Mouse (Mus musculus) neural tube, embryonic 13.5 days (tissue): ENCODE measurements at regions not wholly inside any gene's neighbourhood (a gene's known extent, or its start where the extent isn't known, plus 50 kb on each side); places are given as distances from the start of the nearest gene placed in this dataset.

Experiments
- ATAC-seq: fragments of 200-750 bp; cut with Nextera tagmentation; 2 replicates; pipeline ENCODE4 v1.8.0; 2017; ENCODE audit warnings: low read depth, mild to moderate bottlenecking, moderate TSS enrichment, moderate library complexity
- H3K27ac ChIP-seq: fragments of 300-500 bp; sonication (generic); replicated peaks from 2 replicates; pipeline ENCODE4 v1.5.1; 2015; ENCODE audit warnings: moderate library complexity, mild to moderate bottlenecking, inconsistent platforms
- H3K27me3 ChIP-seq: fragments of 300-500 bp; sonication (generic); 2 replicates; pipeline ENCODE4 v1.6.1; 2015; ENCODE audit warnings: mild to moderate bottlenecking, inconsistent platforms
- H3K36me3 ChIP-seq: fragments of 300-500 bp; sonication (generic); 2 replicates; pipeline ENCODE4 v1.6.1; 2015; ENCODE audit warnings: mild to moderate bottlenecking, inconsistent platforms
- H3K4me1 ChIP-seq: fragments of 300-500 bp; sonication (generic); replicated peaks from 2 replicates; pipeline ENCODE4 v1.6.1; 2015; ENCODE audit warnings: inconsistent platforms
- H3K4me2 ChIP-seq: fragments of 300-500 bp; sonication (generic); 2 replicates; pipeline ENCODE4 v1.6.1; 2015; ENCODE audit warnings: inconsistent platforms, mild to moderate bottlenecking, moderate library complexity
- H3K4me3 ChIP-seq: fragments of 300-500 bp; sonication (generic); 2 replicates; pipeline ENCODE4 v1.5.1; 2015; ENCODE audit warnings: mild to moderate bottlenecking, inconsistent platforms
- H3K9ac ChIP-seq: fragments of 300-500 bp; sonication (generic); 2 replicates; pipeline ENCODE4 v1.6.1; 2015; ENCODE audit warnings: moderate library complexity, mild to moderate bottlenecking, inconsistent platforms
- H3K9me3 ChIP-seq: fragments of 300-500 bp; sonication (generic); 2 replicates; pipeline ENCODE4 v1.6.1; 2016; ENCODE audit warnings: inconsistent platforms
- WGBS: fragments of 180-500 bp; shearing (Covaris S2); methylation state at CpG from one replicate; pipeline ENCODE4 v1.1.7; 2015; 5-methylcytosine and 5-hydroxymethylcytosine counted together

DNA sequence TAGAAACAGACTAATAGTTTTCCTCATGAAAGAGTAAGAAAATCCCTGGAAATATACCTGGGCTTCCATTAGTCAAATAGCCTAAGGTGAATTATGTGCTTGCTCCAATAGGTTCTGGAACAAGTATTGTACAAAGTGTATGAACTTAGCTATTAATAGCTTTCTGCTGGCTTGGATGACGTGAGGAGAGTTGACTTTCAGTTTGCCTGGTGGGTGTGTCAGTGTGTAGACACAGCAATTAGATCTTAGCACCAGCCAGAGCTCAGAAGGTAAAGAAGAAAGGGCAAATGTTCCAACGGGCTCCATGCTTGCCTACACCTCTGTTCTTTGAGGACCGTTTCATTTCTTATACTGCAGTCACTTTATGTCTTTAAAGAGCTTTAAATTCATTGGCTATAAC lies 654.8 kb upstream of the Mef2c start:
- Histone ChIP-seq H3K4me3 (no peak overlapping the region), H3K9me3 (no peaks in the 10 kb centered on the region), H3K27ac (no peak overlapping the region), H3K9ac (no peak overlapping the region), H3K36me3 (no peaks in the 10 kb centered on the region), H3K4me2 (no peak overlapping the region), H3K4me1 (no peaks in the 10 kb centered on the region), H3K27me3 (no peaks in the 10 kb centered on the region)
- ATAC-seq, result no peak
- 78% methylated on average over 3 of the region's 3 CpGs for WGBS

- no peaks in the 10 kb centered on the region for H3K27me3 ChIP-seq
- no peak overlapping the region for H3K9ac ChIP-seq
- 0 out of 2 replicates have a peak, but pooled peaks have one; percentile 53 for ATAC-seq
- H3K4me1 ChIP-seq, result no peaks in the 10 kb centered on the region
- H3K4me2 ChIP-seq, result no peak overlapping the region
- H3K4me3 ChIP-seq, result no peak overlapping the region
- no peak overlapping the region for H3K27ac ChIP-seq
- no peaks in the 10 kb centered on the region for H3K9me3 ChIP-seq
- H3K36me3 ChIP-seq, result no peaks in the 10 kb centered on the region
These were observed 634.0 kb upstream of the Mef2c start for GRCm38 (mm10) chr13:82869869-82870268.

DNA sequence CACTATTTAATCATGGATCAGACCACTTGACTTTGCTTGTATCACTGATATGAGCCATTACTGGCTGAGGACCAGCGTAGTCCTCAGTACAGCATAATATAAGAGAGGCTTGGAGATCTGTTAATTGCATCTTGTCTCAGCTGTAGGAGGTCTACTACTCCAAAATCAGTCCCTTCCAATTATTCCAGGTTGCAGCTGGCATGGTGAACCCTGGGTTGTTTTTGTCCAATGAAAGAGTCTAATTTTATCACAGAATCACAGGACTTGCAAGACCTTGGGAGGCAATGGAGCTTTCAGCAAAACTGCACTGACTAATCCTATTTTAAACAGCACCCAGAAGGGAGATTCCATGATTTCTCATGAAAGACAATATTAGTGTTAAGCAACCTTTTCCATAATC lies 629.7 kb upstream of the Mef2c start:
- H3K4me1 ChIP-seq, result no peaks in the 10 kb centered on the region
- ATAC-seq, result no peak
- H3K27ac ChIP-seq, result no peak overlapping the region
- no peak overlapping the region for H3K9ac ChIP-seq
- no peak overlapping the region for H3K4me2 ChIP-seq
- H3K9me3 ChIP-seq, result no peaks in the 10 kb centered on the region
- no peaks in the 10 kb centered on the region for H3K36me3 ChIP-seq
- no peak overlapping the region for H3K4me3 ChIP-seq
- WGBS, result 90% methylated on average over 1 of the region's 1 CpGs
- no peaks in the 10 kb centered on the region for H3K27me3 ChIP-seq

DNA sequence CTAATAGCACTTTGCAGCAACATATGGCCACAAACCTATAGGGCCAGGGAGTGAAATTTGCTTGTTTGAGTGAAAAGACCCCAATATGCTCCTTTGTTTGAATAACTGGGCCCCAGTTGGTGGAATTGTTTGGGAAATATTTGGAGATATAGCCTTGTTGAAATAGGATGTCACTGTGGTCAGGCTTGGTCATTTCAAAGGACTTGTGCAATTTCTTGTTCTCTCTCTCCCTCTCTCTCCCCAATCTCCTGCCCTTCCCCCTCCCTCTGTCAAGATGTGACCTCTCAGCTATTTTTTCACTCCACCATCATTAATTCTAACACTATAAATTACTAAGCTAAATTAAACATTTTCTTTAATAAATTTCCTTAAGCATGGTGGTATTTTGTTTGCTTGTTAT lies 620.5 kb upstream of the Mef2c start:
- Histone ChIP-seq H3K9ac (no peak overlapping the region), H3K9me3 (no peaks in the 10 kb centered on the region), H3K4me1 (no peaks in the 10 kb centered on the region), H3K4me3 (no peak overlapping the region), H3K27me3 (no peaks in the 10 kb centered on the region), H3K27ac (no peak overlapping the region), H3K4me2 (no peak overlapping the region), H3K36me3 (no peaks in the 10 kb centered on the region)
- ATAC-seq, result no peak

DNA sequence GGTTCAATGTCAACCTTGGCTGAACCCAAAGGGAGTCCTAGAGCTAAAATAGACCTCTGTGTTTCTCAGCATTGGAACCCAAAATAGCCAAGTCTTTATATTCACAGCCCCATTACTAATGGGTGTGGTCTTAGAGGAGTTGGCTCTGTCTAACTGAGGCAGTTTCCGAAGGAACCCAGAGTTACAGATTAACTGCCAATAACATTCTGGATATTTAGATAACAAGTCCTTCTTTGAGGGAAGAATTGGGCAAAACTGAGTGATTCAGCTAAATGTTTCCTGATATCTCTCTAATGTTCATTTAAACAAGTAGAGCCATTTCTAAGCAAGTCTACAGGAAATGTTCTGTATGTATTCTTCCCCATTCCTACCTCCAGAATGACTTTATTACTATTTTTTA lies 615.1 kb upstream of the Mef2c start:
- no peak overlapping the region for H3K4me3 ChIP-seq
- no peaks in the 10 kb centered on the region for H3K27me3 ChIP-seq
- no peaks in the 10 kb centered on the region for H3K4me1 ChIP-seq
- H3K4me2 ChIP-seq, result no peak overlapping the region
- H3K9ac ChIP-seq, result no peak overlapping the region
- H3K36me3 ChIP-seq, result no peaks in the 10 kb centered on the region
- ATAC-seq, result no peak
- H3K27ac ChIP-seq, result no peak overlapping the region
- H3K9me3 ChIP-seq, result no peaks in the 10 kb centered on the region
- 93% methylated on average over 1 of the region's 1 CpGs for WGBS

DNA sequence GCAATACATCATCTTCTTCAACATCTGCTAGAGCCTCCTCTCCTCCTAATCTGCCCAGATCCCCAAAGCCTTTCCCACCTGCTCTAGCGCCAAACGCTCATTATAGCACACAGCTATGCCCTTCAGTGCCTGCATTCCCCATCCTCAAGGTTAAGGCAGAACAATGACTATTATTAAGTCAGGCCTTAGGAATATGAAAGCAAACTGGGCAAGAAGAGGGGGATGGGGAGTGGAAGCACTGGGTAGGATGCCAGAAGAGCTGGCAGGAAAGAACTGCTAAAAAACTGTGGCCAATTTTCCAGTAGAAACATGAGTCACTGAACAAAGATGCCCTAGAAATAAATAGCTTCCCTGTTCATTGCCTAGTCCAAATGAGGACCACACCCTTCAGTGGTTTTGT lies 611.1 kb upstream of the Mef2c start:
- 79% methylated on average over 2 of the region's 2 CpGs for WGBS
- no peak for ATAC-seq
- Histone ChIP-seq H3K36me3 (no peaks in the 10 kb centered on the region), H3K27ac (no peak overlapping the region), H3K9me3 (no peaks in the 10 kb centered on the region), H3K4me3 (no peak overlapping the region), H3K9ac (no peak overlapping the region), H3K27me3 (no peaks in the 10 kb centered on the region), H3K4me2 (no peak overlapping the region), H3K4me1 (no peaks in the 10 kb centered on the region)

- Histone ChIP-seq H3K27me3 (no peaks in the 10 kb centered on the region), H3K4me1 (0 out of 2 replicates have a peak, but pooled peaks cover 3% of the 10 kb centered on the region), H3K36me3 (no peaks in the 10 kb centered on the region), H3K9ac (no peak overlapping the region), H3K9me3 (no peaks in the 10 kb centered on the region), H3K4me2 (no peak overlapping the region), H3K27ac (no peak overlapping the region), H3K4me3 (no peak overlapping the region)
- 56% methylated on average over 4 of the region's 4 CpGs for WGBS
- no peak for ATAC-seq
These were observed 604.1 kb upstream of the Mef2c start for GRCm38 (mm10) chr13:82899686-82900085.

DNA sequence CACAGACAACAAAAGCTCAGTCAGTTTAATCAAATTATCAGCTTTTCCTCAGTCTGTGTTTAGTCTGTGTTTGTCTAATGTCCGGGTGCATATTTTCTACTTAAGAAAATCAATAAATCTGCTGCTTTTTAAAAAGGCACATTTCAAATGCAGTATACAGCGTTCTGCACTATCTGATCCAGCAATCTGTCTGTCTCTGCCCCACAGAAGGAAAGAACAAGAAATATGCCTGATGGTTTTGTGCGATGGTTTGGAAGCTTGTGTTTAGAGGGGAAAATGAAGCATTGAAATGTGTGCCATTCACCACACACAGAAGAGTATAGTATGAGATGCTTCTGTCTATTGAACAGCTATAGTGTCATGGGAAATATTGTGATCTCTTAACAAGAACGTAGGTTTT lies 601.7 kb upstream of the Mef2c start:
- WGBS, result 77% methylated on average over 4 of the region's 4 CpGs
- H3K36me3 ChIP-seq, result no peaks in the 10 kb centered on the region

GRCm38 (mm10) chr13:82903637-82904036 lies 600.2 kb upstream of the Mef2c start:
- Histone ChIP-seq H3K4me3 (no peak overlapping the region), H3K9me3 (no peaks in the 10 kb centered on the region), H3K9ac (no peak overlapping the region), H3K27ac (no peak overlapping the region), H3K36me3 (no peaks in the 10 kb centered on the region), H3K4me1 (0 out of 2 replicates have a peak, but pooled peaks cover 3% of the 10 kb centered on the region), H3K27me3 (no peaks in the 10 kb centered on the region), H3K4me2 (no peak overlapping the region)
- ATAC-seq, result no peak

More for the DNA sequence above, 601.7 kb upstream of the Mef2c start:
- ATAC-seq, result no peak
- H3K9me3 ChIP-seq, result no peaks in the 10 kb centered on the region
- H3K4me2 ChIP-seq, result no peak overlapping the region
- no peaks in the 10 kb centered on the region for H3K27me3 ChIP-seq
- H3K4me1 ChIP-seq, result 0 out of 2 replicates have a peak, but pooled peaks cover 3% of the 10 kb centered on the region
- H3K27ac ChIP-seq, result no peak overlapping the region
- H3K4me3 ChIP-seq, result no peak overlapping the region
- no peak overlapping the region for H3K9ac ChIP-seq

DNA sequence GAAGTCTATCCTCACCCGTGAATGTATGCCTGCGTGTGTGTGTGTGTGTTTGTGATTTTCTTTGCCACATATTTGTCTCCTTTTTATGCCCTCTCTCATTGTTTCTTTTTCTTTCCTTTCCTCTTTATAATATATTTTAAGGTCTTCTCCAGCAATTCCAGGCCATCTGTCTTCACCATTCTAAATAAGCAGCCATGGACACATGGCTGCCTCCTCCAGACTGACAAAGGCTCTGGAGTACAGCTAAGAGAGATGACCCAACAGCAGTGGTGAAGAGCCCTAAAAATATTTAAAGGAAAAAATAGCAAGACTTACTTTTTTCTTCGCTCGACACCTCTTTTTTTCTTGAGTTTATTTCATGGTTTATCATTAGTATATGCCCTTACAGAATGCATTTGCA lies 596.1 kb upstream of the Mef2c start:
- Histone ChIP-seq H3K9me3 (no peaks in the 10 kb centered on the region), H3K27ac (no peak overlapping the region), H3K36me3 (no peaks in the 10 kb centered on the region), H3K27me3 (no peaks in the 10 kb centered on the region), H3K4me1 (0 out of 2 replicates have a peak, but pooled peaks cover 3% of the 10 kb centered on the region), H3K4me3 (no peak overlapping the region), H3K4me2 (no peak overlapping the region), H3K9ac (no peak overlapping the region)
- WGBS, result 95% methylated on average over 4 of the region's 4 CpGs
- ATAC-seq, result no peak

GRCm38 (mm10) chr13:82909151-82909550 lies 594.7 kb upstream of the Mef2c start:
- Histone ChIP-seq H3K9me3 (no peaks in the 10 kb centered on the region), H3K4me1 (no peaks in the 10 kb centered on the region), H3K9ac (no peak overlapping the region), H3K36me3 (no peaks in the 10 kb centered on the region), H3K27me3 (no peaks in the 10 kb centered on the region), H3K4me2 (no peak overlapping the region), H3K4me3 (no peak overlapping the region), H3K27ac (no peak overlapping the region)
- ATAC-seq, result no peak
- 90% methylated on average over 4 of the region's 4 CpGs for WGBS

- Histone ChIP-seq H3K9ac (no peak overlapping the region), H3K36me3 (no peaks in the 10 kb centered on the region), H3K4me2 (no peak overlapping the region), H3K4me1 (no peaks in the 10 kb centered on the region), H3K27ac (no peak overlapping the region), H3K4me3 (no peak overlapping the region), H3K9me3 (no peaks in the 10 kb centered on the region), H3K27me3 (no peaks in the 10 kb centered on the region)
- ATAC-seq, result no peak
- WGBS, result 69% methylated on average over 8 of the region's 8 CpGs
These were observed 591.0 kb upstream of the Mef2c start for GRCm38 (mm10) chr13:82912859-82913258.

DNA sequence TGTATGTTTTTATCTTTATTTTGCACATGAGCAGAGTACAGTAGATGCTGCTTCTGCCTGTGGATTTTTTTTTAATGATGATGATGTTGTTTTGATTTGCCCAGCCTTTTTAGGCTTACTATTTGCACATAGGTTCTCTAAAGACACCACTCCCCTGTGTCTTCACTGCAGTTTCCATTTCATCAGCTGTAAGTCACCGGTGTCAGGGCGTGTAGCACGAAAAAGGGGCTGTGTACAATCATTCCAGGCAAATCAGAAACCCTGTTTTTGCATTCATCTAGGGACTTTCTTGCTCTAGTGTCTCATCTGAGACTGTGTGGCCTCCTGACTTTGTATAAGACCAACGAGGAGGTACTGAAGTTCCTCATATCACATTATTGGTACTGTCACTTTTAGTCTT lies 588.6 kb upstream of the Mef2c start:
- Histone ChIP-seq H3K4me3 (no peak overlapping the region), H3K9ac (no peak overlapping the region), H3K9me3 (no peaks in the 10 kb centered on the region)

More for the DNA sequence above, 588.6 kb upstream of the Mef2c start:
- Histone ChIP-seq H3K4me2 (no peak overlapping the region), H3K4me1 (no peaks in the 10 kb centered on the region), H3K27ac (no peak overlapping the region), H3K27me3 (no peaks in the 10 kb centered on the region), H3K36me3 (no peaks in the 10 kb centered on the region)
- ATAC-seq, result no peak
- 89% methylated on average over 4 of the region's 4 CpGs for WGBS
